In the genomic region with DNA sequence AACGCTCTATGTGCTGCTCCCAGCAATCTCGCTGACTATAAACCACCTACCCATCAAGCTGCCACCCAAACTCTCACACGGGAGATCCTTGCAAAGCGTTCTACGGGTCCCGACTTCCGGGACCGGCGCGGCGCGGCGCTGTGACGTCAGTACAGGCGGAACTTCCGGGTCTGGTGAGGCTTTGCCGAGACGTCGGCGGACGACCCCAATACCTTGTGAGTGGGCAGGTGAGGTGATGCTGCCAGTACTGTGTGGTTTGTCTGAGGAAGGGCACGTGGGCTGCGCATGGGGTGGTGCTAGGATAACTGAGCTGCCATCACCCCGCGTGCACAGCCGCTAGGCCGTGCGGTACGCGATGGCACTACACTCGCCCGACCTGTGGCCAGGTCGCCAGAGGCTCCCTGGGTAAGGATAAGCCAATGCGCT, we compare ENCODE assay signal across 7 mouse cellular contexts. TPM values are rescaled to one million over a fixed set of nuclear protein-coding genes. Genes with fewer than 3 reads are reported as not detected.
DNase-seq lines count a peak whose midpoint lies in the region; ATAC-seq lines count a peak whose summit lies in the region.

TSS of gene Ldah (plus strand) at position 130 of the 426 bp plus-strand sequence.

- ATAC-seq in granulocyte monocyte progenitor cell, adult 5-6 weeks (replicated peaks; ENCODE audit: poor library complexity, severe bottlenecking): peak; percentile 99
- ATAC-seq in midbrain, embryonic 13.5 days: peak; percentile 100

- H3K4me3 ChIP-seq in embryonic facial prominence, embryonic 10.5 days: peak within 1 kb of the TSS; percentile 88
- H3K4me3 ChIP-seq in limb, embryonic 10.5 days: peak within 1 kb of the TSS; percentile 84
- H3K4me3 ChIP-seq in midbrain, embryonic 13.5 days (replicated peaks): peak within 1 kb of the TSS; percentile 79

- peak within 1 kb of the TSS; percentile 68 for H3K4me2 ChIP-seq in midbrain, embryonic 13.5 days (replicated peaks)

- 0 out of 2 replicates have a peak, but pooled peaks cover 4% of the 10 kb centered on the region for H3K36me3 ChIP-seq in embryonic facial prominence, embryonic 10.5 days (replicated peaks)
- H3K36me3 ChIP-seq in limb, embryonic 10.5 days: peaks cover 6% of the 10 kb centered on the region; the same call in 1 of the 2 replicates
- H3K36me3 ChIP-seq in midbrain, embryonic 13.5 days: peaks cover 3% of the 10 kb centered on the region; the same call in 1 of the 2 replicates

- WGBS in embryonic facial prominence, embryonic 10.5 days: under 1% methylated on average over 34 of the region's 34 CpGs
- WGBS in limb, embryonic 10.5 days: under 1% methylated on average over 34 of the region's 34 CpGs
- under 1% methylated on average over 34 of the region's 34 CpGs for WGBS in midbrain, embryonic 13.5 days

- peak within 1 kb of the TSS; percentile 87 for H3K27ac ChIP-seq in embryonic facial prominence, embryonic 10.5 days (replicated peaks)
- H3K27ac ChIP-seq in limb, embryonic 10.5 days: peak within 1 kb of the TSS; percentile 88
- peak within 1 kb of the TSS; percentile 64; the same call in 1 of the 2 replicates for H3K27ac ChIP-seq in midbrain, embryonic 13.5 days

- no peaks in the 10 kb centered on the region for H3K27me3 ChIP-seq in embryonic facial prominence, embryonic 10.5 days (replicated peaks; ENCODE audit: low read depth, poor library complexity, severe bottlenecking)
- no peaks in the 10 kb centered on the region for H3K27me3 ChIP-seq in limb, embryonic 10.5 days (ENCODE audit: low read depth, poor library complexity, severe bottlenecking)
- 0 out of 2 replicates have a peak, but pooled peaks cover 6% of the 10 kb centered on the region for H3K27me3 ChIP-seq in midbrain, embryonic 13.5 days

- peak; percentile 95 for DNase-seq in adrenal gland, postnatal 10 days
- peak; percentile 92 for DNase-seq in embryonic facial prominence, embryonic 10.5 days (ENCODE audit: low spot score)
- peak; percentile 83 for DNase-seq in kidney, adult 11 months
- peak; percentile 96 for DNase-seq in limb, embryonic 10.5 days (ENCODE audit: low spot score)
- peak; percentile 80 for DNase-seq in spleen, adult 12 weeks (ENCODE audit: low spot score)

- peak within 1 kb of the TSS; percentile 82 for H3K9ac ChIP-seq in midbrain, embryonic 13.5 days (replicated peaks)

- H3K4me1 ChIP-seq in embryonic facial prominence, embryonic 10.5 days: peaks cover 7% of the 10 kb centered on the region
- peaks cover 7% of the 10 kb centered on the region for H3K4me1 ChIP-seq in limb, embryonic 10.5 days
- H3K4me1 ChIP-seq in midbrain, embryonic 13.5 days (replicated peaks): peaks cover 9% of the 10 kb centered on the region

- 0 out of 2 replicates have a peak, but pooled peaks cover 4% of the 10 kb centered on the region for H3K9me3 ChIP-seq in embryonic facial prominence, embryonic 10.5 days
- H3K9me3 ChIP-seq in limb, embryonic 10.5 days (replicated peaks): no peaks in the 10 kb centered on the region
- no peaks in the 10 kb centered on the region for H3K9me3 ChIP-seq in midbrain, embryonic 13.5 days

RNA-seq across cellular contexts. Expression of gene Ldah, which starts in this region (rescaled TPM):
- total RNA-seq in adrenal gland, postnatal 10 days (2021): 10 to 100 TPM; 38.2 to 47.9 TPM
- 67.3 and 69.5 TPM in 2 replicates for polyA plus RNA-seq in embryonic facial prominence, embryonic 10.5 days (2016; fragmentation: Nextera tagmentation; extraction: Ambion mirVana)
- 50.5 and 63.4 TPM in 2 replicates for total RNA-seq in granulocyte monocyte progenitor cell, adult 5-6 weeks (2014; fragmentation: Nextera tagmentation)
- total RNA-seq in granulocyte monocyte progenitor cell, adult 5-6 weeks (2017): 35.2 and 39.4 TPM in 2 replicates
- polyA plus RNA-seq in limb, embryonic 10.5 days (2016; fragmentation: Nextera tagmentation; extraction: Ambion mirVana): 64.3 and 65.7 TPM in 2 replicates
- 63.2 and 88.9 TPM in 2 replicates for polyA plus RNA-seq in midbrain, embryonic 13.5 days (2015; fragmentation: Nextera tagmentation; extraction: Ambion mirVana)

Comparison
In these comparisons a context has a peak if more than half of its experiments do, and no peak if none do; other contexts are left out.
1. Peak in every context shown above with its lines: DNase-seq, ATAC-seq, H3K4me3 ChIP-seq and H3K27ac ChIP-seq.